Mouse (Mus musculus): ENCODE data around the gene Them5. TPM values are rescaled to one million over a fixed set of nuclear protein-coding genes. Genes with fewer than 3 reads are reported as not detected.

The Them5 gene
- not detected for total RNA-seq (2023)

GRCm38 (mm10) chr3:94341959-94342422 lies at the start of gene Them5:
Gene Them5 (plus strand): TSS chr3:94342099.

GRCm38 (mm10) chr3:94309633-94310363 lies 32.1 kb upstream of the Them5 start, which contains the start of gene Them4:
Gene Them4 (plus strand): TSS chr3:94310089.

GRCm38 (mm10) chr3:94362138-94362537 lies 20.2 kb downstream of the Them5 start, which contains the start of gene C2cd4d:
Gene C2cd4d (plus strand): TSS chr3:94362438.

DNA sequence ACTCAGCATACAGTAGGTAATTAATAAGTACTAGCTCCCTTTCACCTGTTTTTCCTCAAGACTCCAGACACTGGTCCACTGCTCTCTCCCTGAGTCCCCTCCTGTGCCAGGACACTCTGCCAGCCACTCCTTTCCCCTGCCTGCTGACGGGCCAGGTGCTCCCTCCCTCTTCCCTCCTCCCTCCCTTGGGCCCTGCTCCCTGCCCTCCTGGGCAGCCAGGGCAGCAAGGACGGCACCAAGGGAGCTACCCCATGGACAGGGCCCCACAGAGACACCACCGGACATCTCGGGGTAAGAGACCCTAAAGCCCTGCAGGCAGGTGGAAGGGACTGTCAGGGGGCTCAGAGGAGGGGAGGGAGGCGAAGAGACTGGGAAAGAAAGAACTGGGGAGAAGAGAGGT lies 30.7 kb downstream of the Them5 start, which contains the start of gene Rorc:
Gene Rorc (plus strand): TSS at position 154 of the 400 bp plus-strand sequence.

Other genes starting within 250 kb of the Them5 start
- gene Gm10696, start 163.9 kb upstream of the Them5 start, total RNA-seq (2023) = not detected
- not detected for gene Gm5286, start 145.4 kb upstream of the Them5 start, total RNA-seq (2023)
- not detected for gene Gm4778, start 78.1 kb upstream of the Them5 start, total RNA-seq (2023)
- 7.6 TPM for gene Them4, start 32.0 kb upstream of the Them5 start, total RNA-seq (2023)
- gene C2cd4d, start 20.3 kb downstream of the Them5 start, total RNA-seq (2023) = not detected
- gene Rorc, start 30.7 kb downstream of the Them5 start, total RNA-seq (2023) = not detected
- not detected for gene Lingo4, start 56.4 kb downstream of the Them5 start, total RNA-seq (2023)
- gene Tdrkh, start 71.2 kb downstream of the Them5 start, total RNA-seq (2023) = 11.0 TPM
- gene Mrpl9, start 101.2 kb downstream of the Them5 start, total RNA-seq (2023) = 55.2 TPM
- gene Oaz3, start 101.8 kb downstream of the Them5 start, total RNA-seq (2023) = not detected
- gene Celf3, start 136.2 kb downstream of the Them5 start, total RNA-seq (2023) = not detected
- gene Riiad1, start 138.2 kb downstream of the Them5 start, total RNA-seq (2023) = 2.8 TPM
- 28.0 TPM for gene Snx27, start 240.6 kb downstream of the Them5 start, total RNA-seq (2023)

All from CD8-positive naive resting alpha-beta T cell, adult 57 days (primary cell).